13 mouse cellular contexts compared by ENCODE assay signal in the genomic region with DNA sequence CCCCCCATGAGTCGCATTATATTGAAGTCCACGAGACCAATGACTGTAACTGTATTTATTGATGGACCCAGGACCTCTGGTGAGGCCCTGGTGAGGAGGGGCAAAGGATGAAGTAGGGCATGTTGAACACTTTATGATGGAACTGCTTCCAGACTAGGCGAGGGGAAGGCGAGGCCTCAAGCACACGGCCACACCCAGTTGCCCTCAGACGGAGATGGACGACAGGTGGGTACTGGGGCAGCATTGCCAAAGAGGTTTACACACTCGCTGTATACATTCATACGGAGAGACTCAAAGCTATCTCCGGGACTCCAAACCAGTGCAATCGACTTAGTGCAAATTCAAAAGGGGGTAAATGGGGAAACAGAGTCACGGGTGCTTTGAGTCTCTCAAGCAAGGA. TPM values are rescaled to one million over a fixed set of nuclear protein-coding genes. Genes with fewer than 3 reads are reported as not detected.
DNase-seq lines count a peak whose midpoint lies in the region; ATAC-seq lines count a peak whose summit lies in the region.
"Had no signal": no experiment of that assay in that cellular context is flagged by ENCODE, and none has a peak within 500 bp of the region (broad histone marks: within the 10 kb centered on the region; RNA-seq: fewer than 3 reads in every experiment).

No protein-coding gene starts in this region.

- 0 out of 2 replicates have a peak, but pooled peaks cover 4% of the 10 kb centered on the region for H3K9me3 ChIP-seq in heart, embryonic 15.5 days (replicated peaks)
- peaks cover 1% of the 10 kb centered on the region; the same call in 1 of the 2 replicates for H3K9me3 ChIP-seq in neural tube, embryonic 11.5 days (ENCODE audit: control insufficient read depth, low read length)
- H3K9me3 ChIP-seq in neural tube, embryonic 15.5 days (replicated peaks) = 0 out of 2 replicates have a peak, but pooled peaks cover 3% of the 10 kb centered on the region
- peaks cover 12% of the 10 kb centered on the region for H3K9me3 ChIP-seq in limb, embryonic 13.5 days
- peaks cover 5% of the 10 kb centered on the region; the same call in 1 of the 2 replicates for H3K9me3 ChIP-seq in stomach, embryonic 16.5 days (replicated peaks; ENCODE audit: control insufficient read depth, low read length)

- peak overlapping the region; percentile 91 for H3K27ac ChIP-seq in heart, embryonic 15.5 days
- no peak overlapping the region for H3K27ac ChIP-seq in neural tube, embryonic 11.5 days (ENCODE audit: low read depth, low read length)
- H3K27ac ChIP-seq in neural tube, embryonic 15.5 days (replicated peaks) = no peak overlapping the region
- peak overlapping the region; percentile 98 for H3K27ac ChIP-seq in limb, embryonic 13.5 days
- H3K27ac ChIP-seq in stomach, embryonic 16.5 days (ENCODE audit: low read length) = peak overlapping the region; percentile 96

- WGBS in heart, embryonic 15.5 days = 65% methylated on average over 12 of the region's 12 CpGs
- 88% methylated on average over 12 of the region's 12 CpGs for WGBS in neural tube, embryonic 11.5 days
- 86% methylated on average over 12 of the region's 12 CpGs for WGBS in neural tube, embryonic 15.5 days
- 64% methylated on average over 12 of the region's 12 CpGs for WGBS in limb, embryonic 13.5 days
- 51% methylated on average over 12 of the region's 12 CpGs for WGBS in stomach, embryonic 16.5 days

- H3K4me2 ChIP-seq in heart, embryonic 15.5 days = peak overlapping the region; percentile 63
- peak overlapping the region; percentile 9; the same call in 1 of the 2 replicates for H3K4me2 ChIP-seq in neural tube, embryonic 11.5 days (ENCODE audit: low read depth)
- no peak overlapping the region for H3K4me2 ChIP-seq in neural tube, embryonic 15.5 days
- peak overlapping the region; percentile 65 for H3K4me2 ChIP-seq in limb, embryonic 13.5 days (replicated peaks)
- H3K4me2 ChIP-seq in stomach, embryonic 16.5 days (ENCODE audit: low read depth, low read length) = peak overlapping the region; percentile 58

- no peaks in the 10 kb centered on the region for H3K27me3 ChIP-seq in heart, embryonic 15.5 days
- no peaks in the 10 kb centered on the region for H3K27me3 ChIP-seq in neural tube, embryonic 11.5 days (ENCODE audit: control insufficient read depth, insufficient read depth, low read length)
- H3K27me3 ChIP-seq in neural tube, embryonic 15.5 days (replicated peaks) = no peaks in the 10 kb centered on the region
- no peaks in the 10 kb centered on the region for H3K27me3 ChIP-seq in limb, embryonic 13.5 days
- no peaks in the 10 kb centered on the region for H3K27me3 ChIP-seq in stomach, embryonic 16.5 days (ENCODE audit: control insufficient read depth, insufficient read depth, low read length)

- no peak for DNase-seq in heart, adult 9 months (ENCODE audit: low spot score in 2 of 2)
- no peak for DNase-seq in neural tube, embryonic 11.5 days (ENCODE audit: low spot score)
- no peak for DNase-seq in c-Kit-positive CD71-positive TER-119-positive erythroid progenitor cells, embryonic 14.5 days (ENCODE audit: low spot score)
- DNase-seq in frontal cortex, postnatal 25 days (ENCODE audit: low spot score in 2 of 2) = no peak
- DNase-seq: adrenal gland, postnatal 10 days; heart, postnatal 36 days; kidney, adult 9 months; right cerebral cortex, adult 18-20 months had no signal

- H3K4me3 ChIP-seq in heart, embryonic 15.5 days = peak overlapping the region; percentile 55
- peak overlapping the region; percentile 33; the same call in 1 of the 2 replicates for H3K4me3 ChIP-seq in neural tube, embryonic 11.5 days (ENCODE audit: low read depth, low read length)
- H3K4me3 ChIP-seq in neural tube, embryonic 15.5 days (replicated peaks) = no peak overlapping the region
- H3K4me3 ChIP-seq in limb, embryonic 13.5 days = peak overlapping the region; percentile 59
- peak overlapping the region; percentile 58 for H3K4me3 ChIP-seq in stomach, embryonic 16.5 days (replicated peaks; ENCODE audit: low read length)
- H3K4me3 ChIP-seq: megakaryocyte, embryonic 14.5 days had no signal

- ATAC-seq in heart, embryonic 15.5 days (replicated peaks; ENCODE audit: insufficient number of reproducible peaks, insufficient read depth, low FRiP score, low read depth) = no peak
- no peak for ATAC-seq in neural tube, embryonic 11.5 days (ENCODE audit: insufficient read depth, low FRiP score, low TSS enrichment)
- ATAC-seq in neural tube, embryonic 15.5 days (ENCODE audit: low FRiP score) = no peak
- no peak for ATAC-seq in limb, embryonic 13.5 days (ENCODE audit: low FRiP score, low read depth)
- ATAC-seq in stomach, embryonic 16.5 days (ENCODE audit: insufficient read depth, low FRiP score) = no peak

- peaks cover 82% of the 10 kb centered on the region for H3K4me1 ChIP-seq in heart, embryonic 15.5 days (replicated peaks)
- peaks cover 27% of the 10 kb centered on the region for H3K4me1 ChIP-seq in neural tube, embryonic 11.5 days (ENCODE audit: control insufficient read depth, insufficient read depth, low read length)
- peaks cover 17% of the 10 kb centered on the region for H3K4me1 ChIP-seq in neural tube, embryonic 15.5 days
- H3K4me1 ChIP-seq in limb, embryonic 13.5 days = peaks cover 75% of the 10 kb centered on the region
- H3K4me1 ChIP-seq in stomach, embryonic 16.5 days (ENCODE audit: control insufficient read depth, insufficient read depth, low read length) = peaks cover 55% of the 10 kb centered on the region

- 0 out of 2 replicates have a peak overlapping the region, but pooled peaks have one; percentile 67 for H3K9ac ChIP-seq in heart, embryonic 15.5 days
- no peak overlapping the region for H3K9ac ChIP-seq in neural tube, embryonic 11.5 days (ENCODE audit: low read length)
- H3K9ac ChIP-seq in neural tube, embryonic 15.5 days (replicated peaks) = no peak overlapping the region
- H3K9ac ChIP-seq in limb, embryonic 13.5 days = peak overlapping the region; percentile 92
- peak overlapping the region; percentile 83 for H3K9ac ChIP-seq in stomach, embryonic 16.5 days (ENCODE audit: low read length)

- no peaks in the 10 kb centered on the region for H3K36me3 ChIP-seq in heart, embryonic 15.5 days
- H3K36me3 ChIP-seq in neural tube, embryonic 11.5 days (ENCODE audit: control insufficient read depth, insufficient read depth, low read length) = no peaks in the 10 kb centered on the region
- H3K36me3 ChIP-seq in neural tube, embryonic 15.5 days = no peaks in the 10 kb centered on the region
- no peaks in the 10 kb centered on the region for H3K36me3 ChIP-seq in limb, embryonic 13.5 days
- no peaks in the 10 kb centered on the region for H3K36me3 ChIP-seq in stomach, embryonic 16.5 days (ENCODE audit: control insufficient read depth, insufficient read depth, low read length)

RNA-seq across cellular contexts. Expression of gene Mrpl23, which starts 43.0 kb away (rescaled TPM):
- polyA plus RNA-seq in heart, embryonic 15.5 days (2015; fragmentation: Nextera tagmentation; extraction: Ambion mirVana) = 17.0 and 18.7 TPM in 2 replicates
- polyA plus RNA-seq in neural tube, embryonic 11.5 days (2014; fragmentation: Nextera tagmentation; extraction: Ambion mirVana) = 10.6 and 20.0 TPM in 2 replicates
- 21.0 and 27.9 TPM in 2 replicates for polyA plus RNA-seq in neural tube, embryonic 15.5 days (2015; fragmentation: Nextera tagmentation; extraction: Ambion mirVana)
- 27.3 and 35.1 TPM in 2 replicates for polyA plus RNA-seq in limb, embryonic 13.5 days (2015; fragmentation: Nextera tagmentation; extraction: Ambion mirVana)
- polyA plus RNA-seq in stomach, embryonic 16.5 days (2015; fragmentation: Nextera tagmentation; extraction: Ambion mirVana) = 16.2 and 30.7 TPM in 2 replicates

Comparison
In these comparisons a context has a peak if more than half of its experiments do, and no peak if none do; other contexts are left out.
1. H3K27ac ChIP-seq: peak in heart, embryonic 15.5 days (single experiment), limb, embryonic 13.5 days (single experiment) and stomach, embryonic 16.5 days (single experiment); none in neural tube, embryonic 11.5 days (single experiment) and neural tube, embryonic 15.5 days (single experiment).
2. H3K9ac ChIP-seq: peak in heart, embryonic 15.5 days (single experiment), limb, embryonic 13.5 days (single experiment) and stomach, embryonic 16.5 days (single experiment); none in neural tube, embryonic 11.5 days (single experiment) and neural tube, embryonic 15.5 days (single experiment).